Mouse (Mus musculus) kidney, adult 11 months (tissue): ENCODE measurements at regions not wholly inside any gene's neighbourhood (a gene's known extent, or its start where the extent isn't known, plus 50 kb on each side); places are given as distances from the start of the nearest gene placed in this dataset.
A peak's percentile ranks its signal among the peaks of the same experiment; 100 is the strongest.
"Not testable (repeated sequence)": the region's sequence is repeated elsewhere in the genome, so short reads cannot be mapped to it uniquely, and the experiment has no call there.

Experiments used
- DNase-seq: peaks from one replicate; pipeline ENCODE4 v3.0.0; 2022

- no peak for DNase-seq
Measured at GRCm38 (mm10) chr14:71103955-71104354, 504.3 kb upstream of the Fam160b2 start.

- DNase-seq = no peak
Measured at GRCm38 (mm10) chr14:71095661-71096422, 496.2 kb upstream of the Fam160b2 start.

GRCm38 (mm10) chr14:71092626-71093326 is 493.1 kb upstream of the Fam160b2 start:
- DNase-seq = no peak

- DNase-seq = no peak
Measured at GRCm38 (mm10) chr14:71085721-71086120, 486.1 kb upstream of the Fam160b2 start.

- no peak for DNase-seq
Measured at GRCm38 (mm10) chr14:71082327-71082726, 482.7 kb upstream of the Fam160b2 start.

- no peak for DNase-seq
Measured at GRCm38 (mm10) chr14:71075671-71076070, 476.0 kb upstream of the Fam160b2 start.

GRCm38 (mm10) chr14:71074019-71074418 is 474.4 kb upstream of the Fam160b2 start:
- DNase-seq = no peak

- DNase-seq = no peak
Measured at GRCm38 (mm10) chr14:71065669-71066068, 466.0 kb upstream of the Fam160b2 start.

GRCm38 (mm10) chr14:71056601-71057000 is 457.0 kb upstream of the Fam160b2 start:
- DNase-seq = peak; percentile 7

- DNase-seq = no peak
Measured at GRCm38 (mm10) chr14:71055480-71055879, 455.8 kb upstream of the Fam160b2 start.

- no peak for DNase-seq
Measured at GRCm38 (mm10) chr14:71053788-71054641, 454.4 kb upstream of the Fam160b2 start.

GRCm38 (mm10) chr14:71047096-71047495 is 447.5 kb upstream of the Fam160b2 start:
- DNase-seq = no peak

GRCm38 (mm10) chr14:71043879-71044770 is 444.5 kb upstream of the Fam160b2 start:
- DNase-seq = not testable (repeated sequence)

GRCm38 (mm10) chr14:71036620-71037019 is 437.0 kb upstream of the Fam160b2 start:
- no peak for DNase-seq

GRCm38 (mm10) chr14:71033586-71033985 is 434.0 kb upstream of the Fam160b2 start:
- no peak for DNase-seq

- no peak for DNase-seq
Measured at GRCm38 (mm10) chr14:71030164-71030880, 430.7 kb upstream of the Fam160b2 start.
